ENCODE assay signal across 10 mouse cellular contexts in genomic region chrX:141156696-141157095, GRCm38 (mm10).
DNase-seq lines count a peak whose midpoint lies in the region; ATAC-seq and TF ChIP-seq lines count a peak whose summit lies in the region.
"Had no signal": no experiment of that assay in that cellular context is flagged by ENCODE, and none has a peak within 500 bp of the region (broad histone marks: within the 10 kb centered on the region; RNA-seq: fewer than 3 reads in every experiment).

No protein-coding gene starts in this region.

- no peaks in the 10 kb centered on the region for H3K4me1 ChIP-seq in cerebellum, adult 2 months (ENCODE audit: control insufficient read depth, insufficient read depth, low read length)
- H3K4me1 ChIP-seq in midbrain, embryonic 16.5 days (ENCODE audit: control insufficient read depth, insufficient read depth, low read length), result no peaks in the 10 kb centered on the region

- 2% methylated on average over 2 of the region's 2 CpGs for whole genome bisulfite sequencing in cerebellum, adult 2 months
- WGBS in midbrain, embryonic 16.5 days, result 10% methylated on average over 2 of the region's 2 CpGs

- no peaks in the 10 kb centered on the region for H3K27me3 ChIP-seq in cerebellum, adult 2 months (ENCODE audit: control insufficient read depth, insufficient read depth, low read length)
- no peaks in the 10 kb centered on the region; the same call in 1 of the 2 replicates for H3K27me3 ChIP-seq in midbrain, embryonic 16.5 days (ENCODE audit: control insufficient read depth, insufficient read depth, low read depth, low read length)

- ATAC-seq in megakaryocyte, adult 5-6 weeks (ENCODE audit: poor library complexity, severe bottlenecking), result peak; percentile 87
- no peak for ATAC-seq in midbrain, embryonic 16.5 days

- peak; percentile 27; the same call in 1 of the 2 replicates for TF ChIP-seq CTCF in cerebellum, adult 2 months (IDR thresholded peaks at IDR 0.05; ENCODE audit: borderline replicate concordance, insufficient read depth, low read depth, low read length)

- H3K27ac ChIP-seq in cerebellum, adult 2 months (ENCODE audit: insufficient read depth, low read length), result no peak overlapping the region
- no peak overlapping the region for H3K27ac ChIP-seq in midbrain, embryonic 16.5 days (ENCODE audit: low read length)

- no peak overlapping the region for H3K4me2 ChIP-seq in midbrain, embryonic 16.5 days (ENCODE audit: low read length)

- intact Hi-C loops in left cerebral cortex, postnatal 25 days (cut with DNase I), result no loop called here
- intact Hi-C loops in left cerebral cortex, postnatal 10 days (cut with DNase I), result no loop called here

- no peak for TF ChIP-seq POLR2A in cerebellum, adult 2 months (IDR thresholded peaks at IDR 0.05; ENCODE audit: borderline replicate concordance, insufficient read depth, low read length)

- peak in 1 of 2 experiments; percentile 3 for DNase-seq in cerebellum, adult 2 months
- DNase-seq in cerebellum, adult 11 months, result no peak
- DNase-seq in left cerebral cortex, postnatal 25 days (ENCODE audit: low spot score in 2 of 2), result peak; percentile 9 to 11
- no peak for DNase-seq in left cerebral cortex, postnatal 10 days (ENCODE audit: extremely low spot score in 1 of 2, low spot score in 2 of 2)
- peak; percentile 5 for DNase-seq in ZHBTc4 (ENCODE audit: low read depth, low spot score)
- no peak for DNase-seq in spleen, postnatal 36 days (ENCODE audit: low spot score in 2 of 2)
- DNase-seq: cerebellum, adult 11-12 months; thymus, postnatal 25 days had no signal

- no peak overlapping the region for H3K4me3 ChIP-seq in cerebellum, adult 2 months (replicated peaks; ENCODE audit: insufficient read depth, low read depth, low read length)
- H3K4me3 ChIP-seq in midbrain, embryonic 16.5 days (ENCODE audit: low read depth, low read length), result no peak overlapping the region

- no peaks in the 10 kb centered on the region for H3K9me3 ChIP-seq in midbrain, embryonic 16.5 days (replicated peaks; ENCODE audit: control insufficient read depth, low read length, poor library complexity, severe bottlenecking)

- H3K36me3 ChIP-seq in midbrain, embryonic 16.5 days (ENCODE audit: control insufficient read depth, insufficient read depth, low read length), result no peaks in the 10 kb centered on the region

- H3K9ac ChIP-seq in midbrain, embryonic 16.5 days (ENCODE audit: low read depth, low read length), result no peak overlapping the region

Comparison
In these comparisons a context has a peak if more than half of its experiments do, and no peak if none do; other contexts are left out.
1. DNase-seq: peak in left cerebral cortex, postnatal 25 days (2 of 2) and ZHBTc4 (single experiment); none in cerebellum, adult 11 months (single experiment), left cerebral cortex, postnatal 10 days (0 of 2) and spleen, postnatal 36 days (0 of 2).